Mouse (Mus musculus) embryonic fibroblast, embryonic 13.5 days (primary cell): Measurements from ENCODE around the gene Dhx37.

Experiments
- CTCF ChIP-seq: IDR thresholded peaks from 2 replicates; pipeline ENCODE4 v1.5.1; 2011; ENCODE audit warnings: mild to moderate bottlenecking, control low read depth, low read length, moderate library complexity, borderline replicate concordance; ENCODE audit not compliant: insufficient read depth
- POLR2A ChIP-seq: IDR thresholded peaks from 2 replicates; pipeline ENCODE4 v1.6.1; 2011; ENCODE audit warnings: low read depth, mild to moderate bottlenecking, control low read depth, low read length, moderate library complexity

- TF ChIP-seq CTCF (no peak), POLR2A (no peak)
Observed at GRCm38 (mm10) chr5:125477533-125477932, 43.6 kb upstream of the Dhx37 start.
